Mouse (Mus musculus) E14TG2a.4 (cell line): ENCODE measurements around the gene Slc39a7.

Experiments
- CTCF ChIP-seq: conservative IDR thresholded peaks from 2 replicates; pipeline ENCODE4 v1.5.1; 2014; ENCODE audit warnings: low read length
- POU5F1 ChIP-seq: IDR thresholded peaks from 2 replicates; pipeline ENCODE4 v1.6.1; 2014; ENCODE audit warnings: low read length, borderline replicate concordance

- TF ChIP-seq CTCF (no peak), POU5F1 (no peak)
Measured at GRCm38 (mm10) chr17:34024317-34024821, 7.1 kb downstream of the Slc39a7 start, which contains the start of gene Ring1.
